Mouse (Mus musculus): ENCODE data around the gene Agl. TPM values are rescaled to one million over a fixed set of nuclear protein-coding genes. Genes with fewer than 3 reads are reported as not detected.

The Agl gene
- polyA plus RNA-seq, 2 experiments, result 2.6 to 4.6 TPM

DNA sequence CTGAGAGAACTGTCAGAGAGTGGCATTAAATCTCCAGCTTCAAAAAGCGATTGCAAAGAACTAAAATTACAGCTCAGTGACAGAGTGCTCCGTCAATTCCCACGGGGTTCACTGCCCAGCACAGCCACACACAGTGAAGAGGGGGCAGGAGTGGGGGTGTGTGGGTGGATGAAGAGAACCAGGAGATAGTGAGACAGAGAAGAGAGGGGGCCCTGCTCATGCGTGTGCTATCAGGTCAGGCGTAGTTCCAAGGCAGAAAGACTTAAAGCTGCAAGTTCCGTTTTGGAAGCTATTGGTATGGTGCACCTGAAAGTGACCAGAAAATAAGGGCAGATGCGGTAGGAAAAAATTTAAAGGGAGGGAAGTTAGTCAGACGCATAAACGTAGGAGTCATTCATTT lies 97.0 kb downstream of the Agl start:
- WGBS (ENCODE audit: insufficient replicate concordance), result 26% methylated on average over 9 of the region's 9 CpGs
- no peak for DNase-seq (ENCODE audit: low read depth in 3 of 3, low spot score in 3 of 3)
- H3K27me3 ChIP-seq (ENCODE audit: control insufficient read depth, insufficient read depth, low read length), result no peaks in the 10 kb centered on the region
- peak overlapping the region; percentile 58 for H3K27ac ChIP-seq
- peak overlapping the region; percentile 87 for H3K9ac ChIP-seq (replicated peaks)
- H3K4me3 ChIP-seq (ENCODE audit: insufficient read depth in 1 of 2, low read depth in 2 of 2, low read length in 2 of 2), result peak overlapping the region; percentile 88 to 95
- H3K9me3 ChIP-seq (ENCODE audit: control insufficient read depth, low read length), result no peaks in the 10 kb centered on the region
- peaks cover 2% of the 10 kb centered on the region for H3K36me3 ChIP-seq (replicated peaks; ENCODE audit: control insufficient read depth, insufficient read depth, low read depth)
- peaks cover 19 to 21% of the 10 kb centered on the region in 2 experiments for H3K4me1 ChIP-seq (replicated peaks; ENCODE audit: control insufficient read depth in 2 of 2, insufficient read depth in 2 of 2, low read length in 1 of 2)
- peak overlapping the region; percentile 87 for H3K4me2 ChIP-seq (ENCODE audit: low read depth)
- no peak for TF ChIP-seq EP300 (IDR thresholded peaks at IDR 0.05; ENCODE audit: low read depth)
- TF ChIP-seq CTCF (IDR thresholded peaks at IDR 0.05; ENCODE audit: low read depth), result no peak
- ATAC-seq (ENCODE audit: insufficient read depth), result 0 out of 2 replicates have a peak, but pooled peaks have one; percentile 22

DNA sequence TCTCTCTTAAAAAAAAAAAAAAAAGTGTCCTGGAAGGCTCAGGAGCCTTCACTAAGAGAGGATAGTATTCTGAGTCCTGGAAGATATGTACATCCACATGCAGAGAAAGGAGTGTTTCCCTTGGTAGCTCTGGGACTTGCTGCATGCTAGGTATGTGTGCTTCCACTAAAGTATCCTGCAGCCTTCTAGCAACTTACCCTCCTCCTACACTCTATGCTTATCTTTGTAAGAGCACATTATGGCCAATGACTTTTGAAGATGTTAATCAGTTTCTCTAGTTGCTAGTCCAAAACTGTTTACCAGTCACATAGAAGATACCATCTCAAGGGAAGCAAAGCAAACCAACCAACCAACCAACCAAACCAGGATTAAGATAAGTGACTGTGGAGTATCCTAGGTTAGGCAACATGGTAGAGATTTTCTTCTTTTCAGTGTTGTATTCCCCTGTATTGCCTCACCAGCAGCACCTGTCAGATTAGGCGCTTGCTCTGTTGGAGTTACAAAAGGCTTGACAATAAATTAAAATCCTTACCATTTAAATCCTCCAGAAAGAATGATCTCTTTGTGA lies 102.2 kb downstream of the Agl start:
- Histone ChIP-seq H3K4me3 (ENCODE audit: insufficient read depth in 1 of 2, low read depth in 2 of 2, low read length in 2 of 2) (no peak overlapping the region), H3K27ac (no peak overlapping the region; the same call in 1 of the 2 replicates)
- 88% methylated on average over 1 of the region's 1 CpGs for WGBS (ENCODE audit: insufficient replicate concordance)

DNA sequence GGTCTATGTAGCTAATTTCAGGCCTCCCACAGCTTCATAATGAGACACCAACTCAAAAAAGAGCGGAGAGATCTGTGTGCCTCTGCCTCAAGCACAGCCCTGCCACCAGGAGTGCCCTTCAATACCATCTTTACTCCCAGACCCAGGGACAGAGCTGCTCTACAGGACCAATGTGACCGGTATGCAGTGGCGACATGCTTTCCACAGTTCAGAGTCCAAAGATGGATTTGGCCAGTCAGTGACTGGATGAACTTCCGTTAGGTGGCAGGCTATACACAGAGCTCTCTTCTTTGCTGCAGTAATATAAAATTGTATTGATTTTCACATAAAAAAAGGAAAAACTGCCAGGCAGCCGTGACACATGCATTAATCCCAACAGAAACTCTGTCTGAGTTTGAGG lies 104.1 kb downstream of the Agl start:
- no peak overlapping the region for H3K27ac ChIP-seq

More for the DNA sequence above, 102.2 kb downstream of the Agl start:
- TF ChIP-seq EP300 (IDR thresholded peaks at IDR 0.05; ENCODE audit: low read depth) (peak; percentile 53), CTCF (IDR thresholded peaks at IDR 0.05; ENCODE audit: low read depth) (no peak)
- Histone ChIP-seq H3K36me3 (replicated peaks; ENCODE audit: control insufficient read depth, insufficient read depth, low read depth) (peaks cover 2% of the 10 kb centered on the region), H3K9ac (replicated peaks) (no peak overlapping the region), H3K4me1 (replicated peaks; ENCODE audit: control insufficient read depth in 2 of 2, insufficient read depth in 2 of 2, low read length in 1 of 2) (peaks cover 13 to 17% of the 10 kb centered on the region in 2 experiments), H3K27me3 (ENCODE audit: control insufficient read depth, insufficient read depth, low read length) (no peaks in the 10 kb centered on the region), H3K9me3 (ENCODE audit: control insufficient read depth, low read length) (no peaks in the 10 kb centered on the region), H3K4me2 (ENCODE audit: low read depth) (no peak overlapping the region)
- DNase-seq (ENCODE audit: low read depth in 3 of 3, low spot score in 3 of 3), result no peak
- ATAC-seq (ENCODE audit: insufficient read depth), result peak; percentile 56; the same call in 1 of the 2 replicates

DNA sequence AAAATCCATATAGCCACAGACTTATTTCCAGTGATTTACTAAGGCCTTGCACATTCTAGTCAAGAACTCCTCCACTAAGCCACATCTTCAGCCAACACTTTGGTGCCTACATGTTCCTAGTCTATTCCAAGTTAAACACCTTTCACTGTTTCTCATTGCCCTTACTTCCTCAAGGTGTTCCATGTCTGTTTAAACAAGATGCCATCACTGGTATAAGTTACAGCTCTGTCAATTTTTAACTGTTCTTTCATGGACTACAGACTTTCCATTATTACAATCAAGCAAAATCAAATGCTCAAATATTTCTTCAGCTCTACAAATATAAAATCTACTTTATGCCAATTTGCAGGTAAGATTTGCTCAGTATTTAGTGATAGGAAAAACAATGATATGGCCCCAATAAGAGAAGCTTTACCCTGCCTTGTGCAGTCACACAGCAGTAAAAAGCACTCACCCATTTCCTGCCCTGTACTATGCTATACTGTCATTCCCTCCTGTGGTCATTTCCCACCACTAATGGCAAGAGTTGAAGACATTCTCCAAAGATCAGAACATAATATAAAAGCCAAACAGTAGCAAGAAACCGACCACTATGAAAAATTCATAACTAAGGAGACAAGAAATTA lies 105.2 kb downstream of the Agl start:
- H3K9ac ChIP-seq (replicated peaks), result no peak overlapping the region
- ATAC-seq (ENCODE audit: insufficient read depth) (no peak), DNase-seq (ENCODE audit: low read depth in 3 of 3, low spot score in 3 of 3) (no peak)
- no peak overlapping the region for H3K27ac ChIP-seq
- no peak for TF ChIP-seq EP300 (IDR thresholded peaks at IDR 0.05; ENCODE audit: low read depth)
- TF ChIP-seq CTCF (IDR thresholded peaks at IDR 0.05; ENCODE audit: low read depth), result no peak
- no peaks in the 10 kb centered on the region for H3K27me3 ChIP-seq (ENCODE audit: control insufficient read depth, insufficient read depth, low read length)
- H3K36me3 ChIP-seq (replicated peaks; ENCODE audit: control insufficient read depth, insufficient read depth, low read depth), result peaks cover 2% of the 10 kb centered on the region
- no peak overlapping the region for H3K4me2 ChIP-seq (ENCODE audit: low read depth)
- H3K9me3 ChIP-seq (ENCODE audit: control insufficient read depth, low read length), result no peaks in the 10 kb centered on the region
- no peak overlapping the region for H3K4me3 ChIP-seq (ENCODE audit: insufficient read depth in 1 of 2, low read depth in 2 of 2, low read length in 2 of 2)
- peaks cover 5 to 13% of the 10 kb centered on the region in 2 experiments for H3K4me1 ChIP-seq (replicated peaks; ENCODE audit: control insufficient read depth in 2 of 2, insufficient read depth in 2 of 2, low read length in 1 of 2)
- 83% methylated on average over 1 of the region's 1 CpGs for WGBS (ENCODE audit: insufficient replicate concordance)

More for the DNA sequence above, 104.1 kb downstream of the Agl start:
- H3K9me3 ChIP-seq (ENCODE audit: control insufficient read depth, low read length), result no peaks in the 10 kb centered on the region
- no peak overlapping the region for H3K4me2 ChIP-seq (ENCODE audit: low read depth)
- H3K27me3 ChIP-seq (ENCODE audit: control insufficient read depth, insufficient read depth, low read length), result no peaks in the 10 kb centered on the region
- H3K4me3 ChIP-seq (ENCODE audit: insufficient read depth in 1 of 2, low read depth in 2 of 2, low read length in 2 of 2), result no peak overlapping the region
- no peak for DNase-seq (ENCODE audit: low read depth in 3 of 3, low spot score in 3 of 3)
- ATAC-seq (ENCODE audit: insufficient read depth), result no peak
- WGBS (ENCODE audit: insufficient replicate concordance), result 79% methylated on average over 5 of the region's 5 CpGs
- H3K9ac ChIP-seq (replicated peaks), result no peak overlapping the region
- peaks cover 5 to 13% of the 10 kb centered on the region in 2 experiments for H3K4me1 ChIP-seq (replicated peaks; ENCODE audit: control insufficient read depth in 2 of 2, insufficient read depth in 2 of 2, low read length in 1 of 2)
- TF ChIP-seq EP300 (IDR thresholded peaks at IDR 0.05; ENCODE audit: low read depth) (no peak), CTCF (IDR thresholded peaks at IDR 0.05; ENCODE audit: low read depth) (no peak)
- peaks cover 2% of the 10 kb centered on the region for H3K36me3 ChIP-seq (replicated peaks; ENCODE audit: control insufficient read depth, insufficient read depth, low read depth)

DNA sequence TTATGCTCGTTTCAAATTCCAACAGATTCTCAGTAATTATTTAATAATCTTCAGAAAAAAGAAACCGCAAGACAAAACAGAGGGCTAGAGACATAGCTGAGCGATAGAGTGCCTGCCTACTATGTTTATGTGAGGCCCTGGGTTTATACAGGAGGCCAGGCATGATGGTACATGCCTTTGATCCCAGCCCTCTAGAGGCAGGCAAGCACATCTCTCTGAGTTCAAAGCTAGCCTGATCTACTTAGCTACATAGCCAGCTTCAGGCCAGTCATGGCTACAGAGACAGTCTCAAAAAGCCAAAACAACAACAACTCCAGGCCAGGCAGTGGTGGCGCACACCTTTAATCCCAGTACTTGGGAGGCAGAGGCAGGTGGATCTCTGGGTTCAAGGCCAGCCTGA lies 106.4 kb downstream of the Agl start:
- TF ChIP-seq EP300 (IDR thresholded peaks at IDR 0.05; ENCODE audit: low read depth) (no peak), CTCF (IDR thresholded peaks at IDR 0.05; ENCODE audit: low read depth) (peak; percentile 33)
- Histone ChIP-seq H3K9ac (replicated peaks) (no peak overlapping the region), H3K27me3 (ENCODE audit: control insufficient read depth, insufficient read depth, low read length) (no peaks in the 10 kb centered on the region), H3K9me3 (ENCODE audit: control insufficient read depth, low read length) (no peaks in the 10 kb centered on the region), H3K4me1 (replicated peaks; ENCODE audit: control insufficient read depth in 2 of 2, insufficient read depth in 2 of 2, low read length in 1 of 2) (peaks cover 8 to 15% of the 10 kb centered on the region in 2 experiments), H3K27ac (no peak overlapping the region), H3K4me3 (ENCODE audit: insufficient read depth in 1 of 2, low read depth in 2 of 2, low read length in 2 of 2) (no peak overlapping the region), H3K36me3 (replicated peaks; ENCODE audit: control insufficient read depth, insufficient read depth, low read depth) (no peaks in the 10 kb centered on the region; the same call in none of the 2 replicates), H3K4me2 (ENCODE audit: low read depth) (no peak overlapping the region)
- 84% methylated on average over 4 of the region's 4 CpGs for WGBS (ENCODE audit: insufficient replicate concordance)
- DNase-seq (ENCODE audit: low read depth in 3 of 3, low spot score in 3 of 3), result no peak
- ATAC-seq (ENCODE audit: insufficient read depth), result no peak

Measured in liver, embryonic 14.5 days (tissue).